Mouse (Mus musculus): ENCODE data around the gene Mitf. TPM values are rescaled to one million over a fixed set of nuclear protein-coding genes. Genes with fewer than 3 reads are reported as not detected.

The Mitf gene
- total RNA-seq (2023) = 1 to 10 TPM; 2.2 to 3.3 TPM

DNA sequence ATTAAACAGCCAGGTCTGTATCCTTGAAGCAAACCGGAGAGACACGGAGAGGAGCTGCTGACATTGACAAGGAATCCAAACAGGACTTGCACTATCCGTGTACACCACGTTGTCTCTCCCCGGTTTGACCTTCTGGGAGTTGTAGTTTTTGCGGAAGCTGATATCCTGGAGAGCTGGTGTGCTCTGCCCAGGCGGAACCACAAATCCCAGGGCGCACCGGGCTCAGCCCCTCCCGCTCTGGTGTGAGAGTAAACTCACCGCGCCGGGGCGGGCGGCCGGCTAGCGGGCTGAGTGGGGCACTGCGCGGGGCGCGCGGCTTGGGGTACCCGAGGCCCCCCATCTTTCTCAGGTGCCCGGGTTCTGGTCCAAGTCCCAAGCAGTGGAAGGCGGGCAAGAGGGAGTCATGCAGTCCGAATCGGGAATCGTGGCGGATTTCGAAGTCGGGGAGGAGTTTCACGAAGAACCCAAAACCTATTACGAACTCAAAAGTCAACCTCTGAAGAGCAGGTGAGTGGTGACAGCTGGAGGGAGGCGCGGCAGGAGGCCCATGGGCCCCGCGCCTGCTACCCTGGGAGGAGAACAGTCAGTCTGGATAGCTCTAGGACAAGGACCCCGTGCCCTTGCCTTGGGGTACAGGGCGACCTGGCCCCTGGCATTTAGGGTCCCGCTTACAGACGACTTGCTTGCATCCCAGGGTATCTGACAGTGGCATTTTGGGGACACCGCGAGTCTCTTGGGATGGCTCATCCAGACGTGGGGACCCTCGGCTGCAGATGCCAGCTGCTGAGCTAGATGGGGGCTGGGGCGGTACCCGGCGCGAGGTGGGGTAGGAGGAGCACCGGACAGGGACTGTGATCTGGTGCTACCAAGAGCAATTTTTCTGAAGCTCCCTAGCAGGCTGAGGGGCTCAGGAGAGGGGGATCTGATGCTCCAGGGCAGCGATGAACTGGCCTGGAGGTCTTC is at the start of gene Mitf:
Gene Mitf (plus strand): TSS at position 272 of the 963 bp plus-strand sequence.

Other genes with a start within 250 kb of the Mitf start
- gene Frmd4b, start 189.5 kb upstream of the Mitf start, total RNA-seq (2023) = 1 to 10 TPM; 4.7 to 5.4 TPM

Measured in T-cell, adult 66 days (primary cell).